In genomic region chr11:82399621-82400020, GRCm38 (mm10) we compare ENCODE assay signal across 9 mouse cellular contexts. TPM values are rescaled to one million over a fixed set of nuclear protein-coding genes. Genes with fewer than 3 reads are reported as not detected.
DNase-seq lines count a peak whose midpoint lies in the region; ATAC-seq and TF ChIP-seq lines count a peak whose summit lies in the region.
"Had no signal": no experiment of that assay in that cellular context is flagged by ENCODE, and none has a peak within 500 bp of the region (broad histone marks: within the 10 kb centered on the region; RNA-seq: fewer than 3 reads in every experiment).

No protein-coding gene starts in this region.

- no peak overlapping the region for H3K4me3 ChIP-seq in forebrain, postnatal 0 days (ENCODE audit: low read depth, low read length)
- no peak overlapping the region for H3K4me3 ChIP-seq in forebrain, embryonic 12.5 days (replicated peaks)
- H3K4me3 ChIP-seq in liver, adult 2 months (ENCODE audit: insufficient read depth, low read depth, low read length), result no peak overlapping the region
- H3K4me3 ChIP-seq in liver, embryonic 11.5 days (ENCODE audit: low read depth, low read length), result no peak overlapping the region
- H3K4me3 ChIP-seq: hindbrain, embryonic 15.5 days had no signal

- H3K9me3 ChIP-seq in forebrain, postnatal 0 days (ENCODE audit: low read length), result no peaks in the 10 kb centered on the region
- H3K9me3 ChIP-seq in forebrain, embryonic 12.5 days, result no peaks in the 10 kb centered on the region
- H3K9me3 ChIP-seq in liver, embryonic 11.5 days (ENCODE audit: control insufficient read depth, low read length), result no peaks in the 10 kb centered on the region
- H3K9me3 ChIP-seq: hindbrain, embryonic 15.5 days had no signal

- TF ChIP-seq CTCF in forebrain, postnatal 0 days (IDR thresholded peaks at IDR 0.05; ENCODE audit: low read depth), result peak; percentile 57
- peak; percentile 82 for TF ChIP-seq CTCF in liver, adult 2 months (IDR thresholded peaks at IDR 0.05; ENCODE audit: low read depth, low read length)

- no peak for TF ChIP-seq POLR2A in liver, adult 2 months (IDR thresholded peaks at IDR 0.05; ENCODE audit: extremely low read depth, insufficient read depth, low read length)

- no peak overlapping the region for H3K9ac ChIP-seq in forebrain, postnatal 0 days
- H3K9ac ChIP-seq in forebrain, embryonic 12.5 days, result no peak overlapping the region
- H3K9ac ChIP-seq in liver, adult 2 months (ENCODE audit: low read depth, low read length), result no peak overlapping the region
- H3K9ac ChIP-seq in liver, embryonic 11.5 days (ENCODE audit: low read depth, low read length), result no peak overlapping the region
- H3K9ac ChIP-seq: hindbrain, embryonic 15.5 days had no signal

- intact Hi-C loops in left cerebral cortex, postnatal 25 days (cut with DNase I), result loop anchor here (1.0 kb wide), 1 partner anchor 164 kb away; no protein-coding TSS in a partner anchor

- no peak for ATAC-seq in forebrain, postnatal 0 days
- ATAC-seq in forebrain, embryonic 12.5 days (ENCODE audit: low FRiP score), result no peak
- no peak for ATAC-seq in liver, embryonic 11.5 days (replicated peaks; ENCODE audit: low FRiP score)

- no peaks in the 10 kb centered on the region for H3K79me2 ChIP-seq in liver, adult 2 months (ENCODE audit: control insufficient read depth, insufficient read depth, low read length)

- no peaks in the 10 kb centered on the region for H3K27me3 ChIP-seq in forebrain, postnatal 0 days (ENCODE audit: insufficient read depth, low read length)
- peaks cover 24% of the 10 kb centered on the region for H3K27me3 ChIP-seq in forebrain, embryonic 12.5 days
- H3K27me3 ChIP-seq in liver, adult 2 months (ENCODE audit: control insufficient read depth, insufficient read depth, low read length), result no peaks in the 10 kb centered on the region
- H3K27me3 ChIP-seq in liver, embryonic 11.5 days (replicated peaks; ENCODE audit: control insufficient read depth, insufficient read depth, low read length), result 0 out of 2 replicates have a peak, but pooled peaks cover under 1% of the 10 kb centered on the region
- H3K27me3 ChIP-seq: hindbrain, embryonic 15.5 days had no signal

- no peaks in the 10 kb centered on the region for H3K36me3 ChIP-seq in forebrain, postnatal 0 days (ENCODE audit: insufficient read depth)
- no peaks in the 10 kb centered on the region for H3K36me3 ChIP-seq in forebrain, embryonic 12.5 days (replicated peaks)
- no peaks in the 10 kb centered on the region for H3K36me3 ChIP-seq in liver, adult 2 months (ENCODE audit: control insufficient read depth, insufficient read depth, low read length)
- H3K36me3 ChIP-seq in liver, embryonic 11.5 days (ENCODE audit: control insufficient read depth, insufficient read depth, low read length), result no peaks in the 10 kb centered on the region
- H3K36me3 ChIP-seq: hindbrain, embryonic 15.5 days had no signal

- DNase-seq in forebrain, postnatal 0 days, result no peak
- peak; percentile 2 for DNase-seq in liver, adult 2 months (ENCODE audit: extremely low read depth, low read depth, low spot score)
- no peak for DNase-seq in liver, embryonic 11.5 days (ENCODE audit: low spot score)
- DNase-seq in adrenal gland, adult 8-10 months, result peak; percentile 23
- DNase-seq in lung, postnatal 14 days, result peak; percentile 31
- no peak for DNase-seq in T-cell, adult 2 months (ENCODE audit: low spot score)
- no peak for DNase-seq in left cerebral cortex, postnatal 25 days (ENCODE audit: low spot score in 2 of 2)

- H3K27ac ChIP-seq in forebrain, postnatal 0 days (ENCODE audit: low read depth, low read length), result no peak overlapping the region
- no peak overlapping the region for H3K27ac ChIP-seq in forebrain, embryonic 12.5 days
- H3K27ac ChIP-seq in liver, adult 2 months (replicated peaks; ENCODE audit: insufficient read depth, low read depth, low read length), result no peak overlapping the region
- H3K27ac ChIP-seq in liver, embryonic 11.5 days (ENCODE audit: low read depth, low read length), result no peak overlapping the region
- H3K27ac ChIP-seq: hindbrain, embryonic 15.5 days had no signal

- 19% methylated on average over 3 of the region's 3 CpGs for WGBS in forebrain, postnatal 0 days
- 10% methylated on average over 3 of the region's 3 CpGs for WGBS in forebrain, embryonic 12.5 days
- WGBS in liver, adult 2 months, result 18% methylated on average over 3 of the region's 3 CpGs
- 16% methylated on average over 3 of the region's 3 CpGs for WGBS in liver, embryonic 11.5 days

- no peak overlapping the region for H3K4me2 ChIP-seq in forebrain, postnatal 0 days (ENCODE audit: low read depth)
- H3K4me2 ChIP-seq in forebrain, embryonic 12.5 days, result no peak overlapping the region
- no peak overlapping the region for H3K4me2 ChIP-seq in liver, embryonic 11.5 days
- H3K4me2 ChIP-seq: hindbrain, embryonic 15.5 days had no signal

- H3K4me1 ChIP-seq in forebrain, postnatal 0 days (ENCODE audit: insufficient read depth), result no peaks in the 10 kb centered on the region
- peaks cover 3% of the 10 kb centered on the region; the same call in 1 of the 2 replicates for H3K4me1 ChIP-seq in forebrain, embryonic 12.5 days
- H3K4me1 ChIP-seq in liver, adult 2 months (ENCODE audit: control insufficient read depth, insufficient read depth, low read length), result peaks cover 3% of the 10 kb centered on the region; the same call in 1 of the 2 replicates
- H3K4me1 ChIP-seq in liver, embryonic 11.5 days (replicated peaks; ENCODE audit: control insufficient read depth, insufficient read depth, low read length), result no peaks in the 10 kb centered on the region

RNA-seq across cellular contexts. Expression of gene Tmem132e, which starts 10.9 kb away (rescaled TPM):
- total RNA-seq in forebrain, postnatal 0 days (2014; rRNA removed), result 14.1 and 18.5 TPM in 2 replicates
- polyA plus RNA-seq in forebrain, postnatal 0 days (2015; fragmentation: Nextera tagmentation; extraction: Ambion mirVana), result 1.5 and 2.2 TPM in 2 replicates
- 0.85 and 0.88 TPM in 2 replicates for polyA plus RNA-seq in forebrain, embryonic 12.5 days (2016; fragmentation: Nextera tagmentation; extraction: Ambion mirVana)
- total RNA-seq in liver, adult 2 months (2014; rRNA removed), result 1.4 and 2.3 TPM in 2 replicates
- polyA plus RNA-seq in liver, adult 2 months (2012; rRNA removed), result 1.4 and 2.1 TPM in 2 replicates
- polyA plus RNA-seq in liver, embryonic 11.5 days (2014; fragmentation: Nextera tagmentation; extraction: Ambion mirVana), result 0.25 and 0.27 TPM in 2 replicates
- 1 to 10 TPM in 3 of 4 experiments, under 1 TPM in 1; 0.87 to 3.0 (median 2.4) TPM for total RNA-seq in adrenal gland, adult 8-10 months (2022)
- total RNA-seq in left cerebral cortex, postnatal 25 days (2021), result 10 to 100 TPM; 17.7 to 19.1 TPM

Comparison
In these comparisons a context has a peak if more than half of its experiments do, and no peak if none do; other contexts are left out.
1. DNase-seq: peak in liver, adult 2 months (single experiment), adrenal gland, adult 8-10 months (single experiment) and lung, postnatal 14 days (single experiment); none in forebrain, postnatal 0 days (single experiment), liver, embryonic 11.5 days (single experiment), T-cell, adult 2 months (single experiment) and left cerebral cortex, postnatal 25 days (0 of 2).